Mouse (Mus musculus) R1 (cell line): ENCODE data around the gene Mitd1.

Experiments
- DNase-seq: peaks from one replicate; pipeline ENCODE4 v3.0.0-alpha.2; 2018; ENCODE audit warnings: low read depth, low spot score

The Mitd1 gene

GRCm38 (mm10) chr1:37890025-37890652, at the start of gene Mitd1, which contains the start of gene Mrpl30:
Gene Mitd1 (minus strand): TSS chr1:37890411.
Gene Mrpl30 (plus strand): TSS chr1:37890477.
- DNase-seq, result peak; percentile 94

GRCm38 (mm10) chr1:37931806-37932205, 41.6 kb upstream of the Mitd1 start:
- peak; percentile 78 for DNase-seq

- DNase-seq, result peak; percentile 23
These were observed 35.8 kb upstream of the Mitd1 start for GRCm38 (mm10) chr1:37925971-37926370.

GRCm38 (mm10) chr1:37922536-37922935, 32.3 kb upstream of the Mitd1 start:
- peak; percentile 14 for DNase-seq

GRCm38 (mm10) chr1:37918096-37918495, 27.9 kb upstream of the Mitd1 start:
- DNase-seq, result no peak

GRCm38 (mm10) chr1:37917666-37918065, 27.5 kb upstream of the Mitd1 start:
- no peak for DNase-seq

GRCm38 (mm10) chr1:37916393-37916792, 26.2 kb upstream of the Mitd1 start, which contains the start of gene Lyg2:
Gene Lyg2 (minus strand): TSS chr1:37916493.
- no peak for DNase-seq

GRCm38 (mm10) chr1:37912751-37913150, 22.5 kb upstream of the Mitd1 start:
- peak; percentile 51 for DNase-seq

- DNase-seq, result peak; percentile 64
These were observed 13.0 kb upstream of the Mitd1 start for GRCm38 (mm10) chr1:37903178-37903577.

- peak; percentile 77 for DNase-seq
These were observed 10.1 kb upstream of the Mitd1 start for GRCm38 (mm10) chr1:37900288-37900687.

GRCm38 (mm10) chr1:37899816-37900215, 9.6 kb upstream of the Mitd1 start:
- no peak for DNase-seq

GRCm38 (mm10) chr1:37894606-37895005, 4.4 kb upstream of the Mitd1 start:
- no peak for DNase-seq

GRCm38 (mm10) chr1:37891400-37891799, 1.2 kb upstream of the Mitd1 start:
- DNase-seq, result no peak

GRCm38 (mm10) chr1:37889206-37889605, 1.0 kb downstream of the Mitd1 start:
- DNase-seq, result no peak

GRCm38 (mm10) chr1:37884451-37884850, 5.8 kb downstream of the Mitd1 start:
- DNase-seq, result peak; percentile 91

- DNase-seq, result peak; percentile 66
These were observed 6.8 kb downstream of the Mitd1 start for GRCm38 (mm10) chr1:37883411-37883810.

- DNase-seq, result no peak
These were observed 12.3 kb downstream of the Mitd1 start for GRCm38 (mm10) chr1:37877736-37878460.

GRCm38 (mm10) chr1:37873157-37873556, 17.1 kb downstream of the Mitd1 start:
- no peak for DNase-seq

- peak; percentile 95 for DNase-seq
These were observed 17.8 kb downstream of the Mitd1 start for GRCm38 (mm10) chr1:37872131-37873067.

- peak; percentile 65 for DNase-seq
These were observed 18.5 kb downstream of the Mitd1 start, which contains the start of gene Lipt1 for GRCm38 (mm10) chr1:37871704-37872103. Gene Lipt1 (plus strand): TSS chr1:37871738.

- DNase-seq, result no peak
These were observed 20.8 kb downstream of the Mitd1 start for GRCm38 (mm10) chr1:37869362-37869761.

GRCm38 (mm10) chr1:37868640-37869039, 21.6 kb downstream of the Mitd1 start:
- DNase-seq, result no peak
